Mouse (Mus musculus): ENCODE results near the gene Galnt17. TPM values are rescaled to one million over a fixed set of nuclear protein-coding genes. Genes with fewer than 3 reads are reported as not detected.

Gene Galnt17
- polyA plus RNA-seq, 1 experiment from 2014 or later: 2.1 TPM

GRCm38 (mm10) chr5:131075795-131076194 lies 232.5 kb downstream of the Galnt17 start:
- Histone ChIP-seq H3K4me2 (replicated peaks; ENCODE audit: low read depth, low read length) (no peak overlapping the region), H3K9me3 (ENCODE audit: low read length) (peaks cover 4% of the 10 kb centered on the region; the same call in 1 of the 2 replicates), H3K27ac (ENCODE audit: low read length) (no peak overlapping the region), H3K4me1 (ENCODE audit: insufficient read depth, low read length) (no peaks in the 10 kb centered on the region), H3K27me3 (ENCODE audit: insufficient read depth, low read length) (no peaks in the 10 kb centered on the region), H3K4me3 (ENCODE audit: low read length) (no peak overlapping the region), H3K9ac (replicated peaks; ENCODE audit: low read length) (no peak overlapping the region), H3K36me3 (ENCODE audit: insufficient read depth, low read length) (no peaks in the 10 kb centered on the region)
- ATAC-seq (ENCODE audit: low FRiP score, low TSS enrichment): no peak
- WGBS: 93% methylated on average over 7 of the region's 7 CpGs

- H3K4me3 ChIP-seq (ENCODE audit: low read length): no peak overlapping the region
- H3K27me3 ChIP-seq (ENCODE audit: insufficient read depth, low read length): no peaks in the 10 kb centered on the region
- H3K9ac ChIP-seq (replicated peaks; ENCODE audit: low read length): no peak overlapping the region
- no peaks in the 10 kb centered on the region for H3K4me1 ChIP-seq (ENCODE audit: insufficient read depth, low read length)
- H3K36me3 ChIP-seq (ENCODE audit: insufficient read depth, low read length): no peaks in the 10 kb centered on the region
- no peak for ATAC-seq (ENCODE audit: low FRiP score, low TSS enrichment)
- H3K27ac ChIP-seq (ENCODE audit: low read length): no peak overlapping the region
- peaks cover 4% of the 10 kb centered on the region; the same call in 1 of the 2 replicates for H3K9me3 ChIP-seq (ENCODE audit: low read length)
- H3K4me2 ChIP-seq (replicated peaks; ENCODE audit: low read depth, low read length): no peak overlapping the region
- WGBS: 80% methylated on average over 4 of the region's 4 CpGs
Measured at GRCm38 (mm10) chr5:131074295-131074694, 234.0 kb downstream of the Galnt17 start.

DNA sequence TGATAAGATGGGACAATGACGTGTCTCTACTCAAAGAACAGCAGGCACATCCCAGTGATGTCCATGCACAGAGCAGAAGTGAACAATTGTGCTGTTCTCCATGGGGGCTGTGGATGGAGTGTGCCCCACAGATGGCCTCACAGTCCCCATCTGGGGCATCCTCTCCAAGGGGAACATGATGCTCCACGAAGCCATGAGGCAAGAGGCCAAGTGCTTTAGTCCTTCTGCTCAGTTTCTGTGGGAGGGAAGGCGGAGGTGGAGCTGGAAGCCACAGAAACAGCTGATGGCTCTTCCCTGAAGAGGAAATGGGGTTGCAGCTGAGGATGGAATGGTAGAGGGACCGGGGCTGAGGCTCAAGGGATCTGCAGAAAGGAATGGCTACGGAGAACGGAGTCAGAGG lies 243.1 kb downstream of the Galnt17 start:
- no peaks in the 10 kb centered on the region for H3K4me1 ChIP-seq (ENCODE audit: insufficient read depth, low read length)
- H3K9ac ChIP-seq (replicated peaks; ENCODE audit: low read length): no peak overlapping the region
- ATAC-seq (ENCODE audit: low FRiP score, low TSS enrichment): no peak
- 88% methylated on average over 6 of the region's 6 CpGs for WGBS
- no peak overlapping the region for H3K27ac ChIP-seq (ENCODE audit: low read length)
- H3K27me3 ChIP-seq (ENCODE audit: insufficient read depth, low read length): no peaks in the 10 kb centered on the region
- H3K4me2 ChIP-seq (replicated peaks; ENCODE audit: low read depth, low read length): no peak overlapping the region
- no peaks in the 10 kb centered on the region for H3K9me3 ChIP-seq (ENCODE audit: low read length)
- H3K36me3 ChIP-seq (ENCODE audit: insufficient read depth, low read length): no peaks in the 10 kb centered on the region
- no peak overlapping the region for H3K4me3 ChIP-seq (ENCODE audit: low read length)

DNA sequence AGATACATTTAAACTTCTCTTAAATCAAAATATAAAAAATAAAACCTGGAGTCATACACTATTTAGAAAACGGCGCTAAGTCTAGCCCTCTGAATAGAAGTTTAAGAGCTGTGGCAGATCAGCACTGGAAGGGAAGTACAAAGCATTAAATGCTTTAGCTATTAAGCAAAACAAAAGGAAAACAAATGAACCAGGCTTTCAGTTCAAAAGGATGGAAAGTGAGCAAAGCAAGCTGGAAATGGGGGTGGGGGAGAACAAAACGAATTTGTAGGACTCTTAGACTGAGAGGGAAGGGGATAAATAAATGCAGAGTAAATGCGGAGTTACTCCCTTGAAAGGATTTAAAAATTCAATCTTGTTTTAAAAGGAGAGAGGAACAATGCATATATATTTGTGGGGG lies 259.8 kb downstream of the Galnt17 start:
- Histone ChIP-seq H3K9me3 (ENCODE audit: low read length) (no peaks in the 10 kb centered on the region), H3K4me2 (replicated peaks; ENCODE audit: low read depth, low read length) (no peak overlapping the region), H3K4me3 (ENCODE audit: low read length) (no peak overlapping the region), H3K9ac (replicated peaks; ENCODE audit: low read length) (no peak overlapping the region), H3K4me1 (ENCODE audit: insufficient read depth, low read length) (no peaks in the 10 kb centered on the region), H3K27me3 (ENCODE audit: insufficient read depth, low read length) (no peaks in the 10 kb centered on the region), H3K27ac (ENCODE audit: low read length) (no peak overlapping the region), H3K36me3 (ENCODE audit: insufficient read depth, low read length) (no peaks in the 10 kb centered on the region)
- ATAC-seq (ENCODE audit: low FRiP score, low TSS enrichment): no peak
- WGBS: 47% methylated on average over 4 of the region's 4 CpGs

- Histone ChIP-seq H3K36me3 (ENCODE audit: insufficient read depth, low read length) (no peaks in the 10 kb centered on the region), H3K4me2 (replicated peaks; ENCODE audit: low read depth, low read length) (no peak overlapping the region), H3K9me3 (ENCODE audit: low read length) (0 out of 2 replicates have a peak, but pooled peaks cover 5% of the 10 kb centered on the region), H3K27ac (ENCODE audit: low read length) (no peak overlapping the region), H3K9ac (replicated peaks; ENCODE audit: low read length) (no peak overlapping the region), H3K4me3 (ENCODE audit: low read length) (no peak overlapping the region), H3K4me1 (ENCODE audit: insufficient read depth, low read length) (no peaks in the 10 kb centered on the region), H3K27me3 (ENCODE audit: insufficient read depth, low read length) (no peaks in the 10 kb centered on the region)
- no peak for ATAC-seq (ENCODE audit: low FRiP score, low TSS enrichment)
Measured at GRCm38 (mm10) chr5:131043130-131043529, 265.2 kb downstream of the Galnt17 start.

DNA sequence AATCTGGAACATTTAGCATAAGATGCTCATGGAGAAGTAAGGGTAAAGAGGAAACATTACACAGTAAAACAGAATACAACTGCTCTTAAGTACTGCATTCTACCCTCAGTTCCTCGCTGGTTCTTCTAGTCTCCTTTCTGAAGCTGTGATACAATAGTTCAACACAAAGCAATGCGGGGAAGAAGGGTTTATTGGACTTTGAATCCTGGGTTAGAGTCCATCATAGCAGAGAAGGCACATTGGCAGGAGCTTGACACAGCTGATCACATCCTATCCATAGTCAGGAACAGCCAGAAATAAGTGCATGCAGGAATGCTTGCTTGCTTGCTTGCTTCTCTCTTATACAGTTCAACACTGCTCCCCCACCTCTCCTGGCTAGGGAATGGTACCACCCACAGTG lies 267.9 kb downstream of the Galnt17 start:
- Histone ChIP-seq H3K36me3 (ENCODE audit: insufficient read depth, low read length) (no peaks in the 10 kb centered on the region), H3K27ac (ENCODE audit: low read length) (no peak overlapping the region), H3K9ac (replicated peaks; ENCODE audit: low read length) (no peak overlapping the region), H3K9me3 (ENCODE audit: low read length) (peaks cover 8% of the 10 kb centered on the region; the same call in 1 of the 2 replicates), H3K4me1 (ENCODE audit: insufficient read depth, low read length) (no peaks in the 10 kb centered on the region), H3K27me3 (ENCODE audit: insufficient read depth, low read length) (no peaks in the 10 kb centered on the region), H3K4me3 (ENCODE audit: low read length) (no peak overlapping the region), H3K4me2 (replicated peaks; ENCODE audit: low read depth, low read length) (no peak overlapping the region)
- ATAC-seq (ENCODE audit: low FRiP score, low TSS enrichment): no peak
- 88% methylated on average over 2 of the region's 2 CpGs for WGBS

GRCm38 (mm10) chr5:131039611-131040313 lies 268.5 kb downstream of the Galnt17 start:
- H3K9me3 ChIP-seq (ENCODE audit: low read length): peaks cover 8% of the 10 kb centered on the region; the same call in 1 of the 2 replicates
- no peaks in the 10 kb centered on the region for H3K36me3 ChIP-seq (ENCODE audit: insufficient read depth, low read length)
- no peak overlapping the region for H3K9ac ChIP-seq (replicated peaks; ENCODE audit: low read length)
- no peaks in the 10 kb centered on the region for H3K27me3 ChIP-seq (ENCODE audit: insufficient read depth, low read length)
- no peak overlapping the region for H3K4me2 ChIP-seq (replicated peaks; ENCODE audit: low read depth, low read length)
- no peaks in the 10 kb centered on the region for H3K4me1 ChIP-seq (ENCODE audit: insufficient read depth, low read length)
- no peak for ATAC-seq (ENCODE audit: low FRiP score, low TSS enrichment)
- no peak overlapping the region for H3K4me3 ChIP-seq (ENCODE audit: low read length)
- 76% methylated on average over 5 of the region's 5 CpGs for WGBS
- H3K27ac ChIP-seq (ENCODE audit: low read length): no peak overlapping the region

DNA sequence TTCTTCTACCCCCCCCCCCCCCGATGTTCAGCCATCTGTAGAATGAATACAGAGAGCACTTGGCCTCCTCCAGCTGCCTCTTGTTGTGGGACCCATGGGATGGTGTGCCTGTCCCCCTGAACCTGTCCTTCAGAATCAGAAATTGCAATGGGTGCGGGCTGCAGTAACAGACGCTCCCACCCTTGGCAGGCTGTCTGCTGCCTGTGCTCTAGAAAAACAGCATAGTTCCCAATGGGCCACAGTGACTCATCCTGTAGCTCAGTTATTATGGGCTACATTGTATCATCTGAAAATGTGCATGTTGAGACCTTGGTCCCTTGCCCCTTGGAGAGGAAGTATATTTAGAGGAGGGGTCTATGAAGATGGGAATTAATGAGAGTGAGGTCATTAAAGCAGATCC lies 283.8 kb downstream of the Galnt17 start:
- no peak for ATAC-seq (ENCODE audit: low FRiP score, low TSS enrichment)
- no peaks in the 10 kb centered on the region for H3K4me1 ChIP-seq (ENCODE audit: insufficient read depth, low read length)
- no peak overlapping the region for H3K4me2 ChIP-seq (replicated peaks; ENCODE audit: low read depth, low read length)
- H3K9ac ChIP-seq (replicated peaks; ENCODE audit: low read length): no peak overlapping the region
- no peak overlapping the region for H3K27ac ChIP-seq (ENCODE audit: low read length)
- no peaks in the 10 kb centered on the region for H3K36me3 ChIP-seq (ENCODE audit: insufficient read depth, low read length)
- 89% methylated on average over 3 of the region's 3 CpGs for WGBS
- no peaks in the 10 kb centered on the region for H3K9me3 ChIP-seq (ENCODE audit: low read length)
- H3K27me3 ChIP-seq (ENCODE audit: insufficient read depth, low read length): no peaks in the 10 kb centered on the region
- no peak overlapping the region for H3K4me3 ChIP-seq (ENCODE audit: low read length)

- H3K27ac ChIP-seq (ENCODE audit: low read length): no peak overlapping the region
- no peaks in the 10 kb centered on the region for H3K27me3 ChIP-seq (ENCODE audit: insufficient read depth, low read length)
- H3K36me3 ChIP-seq (ENCODE audit: insufficient read depth, low read length): no peaks in the 10 kb centered on the region
- no peaks in the 10 kb centered on the region for H3K9me3 ChIP-seq (ENCODE audit: low read length)
- H3K4me3 ChIP-seq (ENCODE audit: low read length): no peak overlapping the region
- H3K4me2 ChIP-seq (replicated peaks; ENCODE audit: low read depth, low read length): no peak overlapping the region
- H3K4me1 ChIP-seq (ENCODE audit: insufficient read depth, low read length): no peaks in the 10 kb centered on the region
- ATAC-seq (ENCODE audit: low FRiP score, low TSS enrichment): no peak
- H3K9ac ChIP-seq (replicated peaks; ENCODE audit: low read length): no peak overlapping the region
- 72% methylated on average over 18 of the region's 18 CpGs for WGBS
Measured at GRCm38 (mm10) chr5:131022396-131022993, 285.8 kb downstream of the Galnt17 start.

- no peak overlapping the region for H3K4me2 ChIP-seq (replicated peaks; ENCODE audit: low read depth, low read length)
- WGBS: 83% methylated on average over 4 of the region's 5 CpGs
- no peaks in the 10 kb centered on the region for H3K4me1 ChIP-seq (ENCODE audit: insufficient read depth, low read length)
- no peak for ATAC-seq (ENCODE audit: low FRiP score, low TSS enrichment)
- H3K9ac ChIP-seq (replicated peaks; ENCODE audit: low read length): no peak overlapping the region
- no peak overlapping the region for H3K27ac ChIP-seq (ENCODE audit: low read length)
- no peaks in the 10 kb centered on the region for H3K9me3 ChIP-seq (ENCODE audit: low read length)
- H3K4me3 ChIP-seq (ENCODE audit: low read length): no peak overlapping the region
- H3K27me3 ChIP-seq (ENCODE audit: insufficient read depth, low read length): no peaks in the 10 kb centered on the region
- no peaks in the 10 kb centered on the region for H3K36me3 ChIP-seq (ENCODE audit: insufficient read depth, low read length)
Measured at GRCm38 (mm10) chr5:131020936-131021335, 287.4 kb downstream of the Galnt17 start.

Data from kidney, embryonic 16.5 days (tissue).